Mouse (Mus musculus) heart, embryonic 16.5 days (tissue): ENCODE results near the gene Ccdc121. TPM values are rescaled to one million over a fixed set of nuclear protein-coding genes. Genes with fewer than 3 reads are reported as not detected.

Experiments used
- polyA plus RNA-seq: library from polyadenylated mRNA; unstranded; fragments of >200 nt; fragmentation: Nextera tagmentation; extraction: Ambion mirVana; gene quantifications from 2 replicates; pipeline ENCODE4 v1.2.1, GENCODE M21; 2015

Ccdc121 gene
- polyA plus RNA-seq, 1 experiment from 2014 or later, result 0.25 TPM

Other genes starting within 250 kb of the Ccdc121 start
- 0.09 TPM in 1 of 2 replicates, not detected in the other for gene Cnih3, start 158.8 kb downstream of the Ccdc121 start, polyA plus RNA-seq
- 0.80 and 0.92 TPM in 2 replicates for gene Dnah14, start 65.1 kb upstream of the Ccdc121 start, polyA plus RNA-seq